Mouse (Mus musculus) spleen, postnatal 10 days (tissue): ENCODE results near the gene Tcap.
"Not testable (repeated sequence)": the region's sequence is repeated elsewhere in the genome, so short reads cannot be mapped to it uniquely, and the experiment has no call there.

Source experiments
- DNase-seq, 2 experiments: peaks; one replicate each; pipeline ENCODE4 v3.0.0; 2021 to 2022; ENCODE audit warnings: low spot score in 2 of 2

Tcap gene

GRCm38 (mm10) chr11:98381651-98382050 is 2.0 kb upstream of the Tcap start:
- DNase-seq, result no peak

GRCm38 (mm10) chr11:98382405-98382804 is 1.2 kb upstream of the Tcap start:
- not testable (repeated sequence) for DNase-seq

- DNase-seq, result no peak
Measured at GRCm38 (mm10) chr11:98384216-98384615, 605 bp downstream of the Tcap start.

GRCm38 (mm10) chr11:98384721-98385637 is 1.4 kb downstream of the Tcap start:
- no peak for DNase-seq

- DNase-seq, result no peak
Measured at GRCm38 (mm10) chr11:98385638-98386585, 2.3 kb downstream of the Tcap start, which contains the start of gene Pnmt. Gene Pnmt, plus strand, starts transcription at chr11:98386450.

- peak in 1 of 2 experiments; percentile 15 for DNase-seq
Measured at GRCm38 (mm10) chr11:98386596-98386995, 3.0 kb downstream of the Tcap start.

GRCm38 (mm10) chr11:98387056-98387577 is 3.5 kb downstream of the Tcap start:
- no peak for DNase-seq

- peak in 1 of 2 experiments; percentile 11 for DNase-seq
Measured at GRCm38 (mm10) chr11:98388282-98388681, 4.7 kb downstream of the Tcap start.

- DNase-seq, result peak in 1 of 2 experiments; percentile 73
Measured at GRCm38 (mm10) chr11:98389221-98389780, 5.7 kb downstream of the Tcap start.

- no peak for DNase-seq
Measured at GRCm38 (mm10) chr11:98390141-98390540, 6.5 kb downstream of the Tcap start.

- DNase-seq, result no peak
Measured at GRCm38 (mm10) chr11:98392034-98392433, 8.4 kb downstream of the Tcap start.

GRCm38 (mm10) chr11:98392645-98393044 is 9.0 kb downstream of the Tcap start:
- peak; percentile 33 to 55 for DNase-seq

GRCm38 (mm10) chr11:98393317-98393716 is 9.7 kb downstream of the Tcap start:
- peak; percentile 53 to 78 for DNase-seq

GRCm38 (mm10) chr11:98394301-98394700 is 10.7 kb downstream of the Tcap start:
- no peak for DNase-seq

- DNase-seq, result peak in 1 of 2 experiments; percentile 42
Measured at GRCm38 (mm10) chr11:98395041-98395440, 11.4 kb downstream of the Tcap start.

- DNase-seq, result no peak
Measured at GRCm38 (mm10) chr11:98397946-98398345, 14.3 kb downstream of the Tcap start.

- peak; percentile 86 to 89 for DNase-seq
Measured at GRCm38 (mm10) chr11:98400161-98400726, 16.6 kb downstream of the Tcap start, which contains the start of gene Pgap3. Gene Pgap3, minus strand, starts transcription at chr11:98400490.

- DNase-seq, result no peak
Measured at GRCm38 (mm10) chr11:98400816-98401215, 17.2 kb downstream of the Tcap start.

GRCm38 (mm10) chr11:98406621-98407020 is 23.0 kb downstream of the Tcap start:
- no peak for DNase-seq

GRCm38 (mm10) chr11:98408872-98409271 is 25.3 kb downstream of the Tcap start:
- DNase-seq, result no peak

GRCm38 (mm10) chr11:98409341-98409822 is 25.8 kb downstream of the Tcap start:
- DNase-seq, result no peak
